In the genomic region with DNA sequence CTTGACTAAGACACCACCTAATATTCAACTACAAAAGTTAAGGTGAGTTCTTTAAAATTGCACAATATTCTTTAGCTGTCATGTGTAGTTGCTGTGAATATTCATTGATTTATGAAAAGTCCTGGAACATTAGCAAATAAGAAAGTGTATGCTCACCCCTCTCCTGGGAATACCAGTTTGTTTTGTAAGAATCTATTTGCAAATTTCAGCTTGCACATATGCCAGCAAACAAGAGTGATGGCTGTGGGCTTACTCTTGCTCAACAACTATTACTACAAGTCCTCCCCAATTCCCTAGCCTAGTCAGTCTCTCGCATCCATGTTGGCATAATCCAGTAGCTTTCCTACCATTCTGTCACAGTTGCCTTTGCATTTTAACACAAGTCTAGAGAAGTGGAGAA, we compare ENCODE assay signal across 35 mouse cellular contexts. TPM values are rescaled to one million over a fixed set of nuclear protein-coding genes. Genes with fewer than 3 reads are reported as not detected.
DNase-seq lines count a peak whose midpoint lies in the region; ATAC-seq and TF ChIP-seq lines count a peak whose summit lies in the region.
"Had no signal": no experiment of that assay in that cellular context is flagged by ENCODE, and none has a peak within 500 bp of the region (broad histone marks: within the 10 kb centered on the region; RNA-seq: fewer than 3 reads in every experiment).

No protein-coding gene starts in this region.

- no peak overlapping the region for H3K4me3 ChIP-seq in liver, adult 2 months (ENCODE audit: insufficient read depth, low read depth, low read length)
- H3K4me3 ChIP-seq in liver, embryonic 12.5 days, result no peak overlapping the region
- H3K4me3 ChIP-seq: embryonic facial prominence, embryonic 10.5 days; embryonic facial prominence, embryonic 13.5 days; erythroblast, embryonic 14.5 days; gastrocnemius, adult 2 months; heart, embryonic 10.5 days; heart, embryonic 13.5 days had no signal

- H3K9ac ChIP-seq in liver, adult 2 months (ENCODE audit: low read depth, low read length), result no peak overlapping the region
- no peak overlapping the region for H3K9ac ChIP-seq in liver, embryonic 12.5 days
- H3K9ac ChIP-seq: embryonic facial prominence, embryonic 13.5 days; forebrain, postnatal 0 days; heart, embryonic 13.5 days; hindbrain, embryonic 14.5 days had no signal

- 22% methylated on average over 1 of the region's 1 CpGs for WGBS in liver, adult 2 months
- WGBS in liver, embryonic 12.5 days (ENCODE audit: insufficient replicate concordance), result 71% methylated on average over 1 of the region's 1 CpGs

- H3K4me2 ChIP-seq in liver, embryonic 12.5 days, result no peak overlapping the region
- H3K4me2 ChIP-seq: embryonic facial prominence, embryonic 13.5 days; heart, embryonic 13.5 days; hindbrain, embryonic 14.5 days had no signal

- DNase-seq in adrenal gland, postnatal 10 days, result peak; percentile 15
- no peak for DNase-seq in adrenal gland, postnatal 25 days
- DNase-seq in liver, adult 2 months (ENCODE audit: extremely low read depth, low read depth, low spot score), result peak; percentile 99
- peak; percentile 86 for DNase-seq in adipocyte (ENCODE audit: low spot score)
- peak; percentile 31 for DNase-seq in gonadal fat pad, adult 2 months (ENCODE audit: low read depth)
- DNase-seq in heart, adult 8-10 months (ENCODE audit: low spot score), result no peak
- no peak for DNase-seq in lung, postnatal 14 days
- DNase-seq: cerebellum, adult 11-12 months; cerebellum, adult 8-10 months; cerebellum, postnatal 10 days; cerebellum, postnatal 36 days; embryo, embryonic 11 days; forebrain, postnatal 0 days; gastrocnemius, adult 2 months; gastrocnemius, postnatal 14 days; heart, adult 18-20 months; heart, postnatal 14 days; heart, postnatal 4 days had no signal

- no peak overlapping the region; the same call in 1 of the 2 replicates for H3K27ac ChIP-seq in liver, adult 2 months (replicated peaks; ENCODE audit: insufficient read depth, low read depth, low read length)
- H3K27ac ChIP-seq in liver, embryonic 12.5 days, result no peak overlapping the region
- H3K27ac ChIP-seq: embryonic facial prominence, embryonic 10.5 days; embryonic facial prominence, embryonic 13.5 days; gastrocnemius, adult 2 months; heart, embryonic 10.5 days; heart, embryonic 13.5 days; hindbrain, embryonic 14.5 days; hindbrain, postnatal 0 days had no signal

- H3K9me3 ChIP-seq in liver, embryonic 12.5 days (replicated peaks), result no peaks in the 10 kb centered on the region
- H3K9me3 ChIP-seq: embryonic facial prominence, embryonic 10.5 days; embryonic facial prominence, embryonic 13.5 days; heart, embryonic 10.5 days had no signal

- TF ChIP-seq POLR2A in liver, adult 2 months (IDR thresholded peaks at IDR 0.05; ENCODE audit: extremely low read depth, insufficient read depth, low read length), result no peak

- peaks cover 8% of the 10 kb centered on the region for H3K4me1 ChIP-seq in liver, adult 2 months (ENCODE audit: control insufficient read depth, insufficient read depth, low read length)
- no peaks in the 10 kb centered on the region for H3K4me1 ChIP-seq in liver, embryonic 12.5 days
- H3K4me1 ChIP-seq: embryonic facial prominence, embryonic 10.5 days; embryonic facial prominence, embryonic 13.5 days; heart, embryonic 10.5 days; heart, embryonic 13.5 days had no signal

- no peaks in the 10 kb centered on the region for H3K36me3 ChIP-seq in liver, adult 2 months (ENCODE audit: control insufficient read depth, insufficient read depth, low read length)
- H3K36me3 ChIP-seq in liver, embryonic 12.5 days, result no peaks in the 10 kb centered on the region
- H3K36me3 ChIP-seq: embryonic facial prominence, embryonic 10.5 days; embryonic facial prominence, embryonic 13.5 days; heart, embryonic 10.5 days; heart, embryonic 13.5 days had no signal

- H3K79me2 ChIP-seq in liver, adult 2 months (ENCODE audit: control insufficient read depth, insufficient read depth, low read length), result peaks cover 4% of the 10 kb centered on the region; the same call in 1 of the 2 replicates

- TF ChIP-seq CTCF in liver, adult 2 months (IDR thresholded peaks at IDR 0.05; ENCODE audit: low read depth, low read length), result no peak

- H3K27me3 ChIP-seq in liver, adult 2 months (ENCODE audit: control insufficient read depth, insufficient read depth, low read length), result no peaks in the 10 kb centered on the region
- H3K27me3 ChIP-seq in liver, embryonic 12.5 days (replicated peaks), result no peaks in the 10 kb centered on the region
- H3K27me3 ChIP-seq: embryonic facial prominence, embryonic 13.5 days; heart, embryonic 13.5 days had no signal

- ATAC-seq in liver, embryonic 12.5 days, result no peak
- ATAC-seq: activated CD4-positive, CD25-positive, alpha-beta regulatory T cell, adult 4 months; CD4-positive, CD25-positive, alpha-beta regulatory T cell, adult 4 months; forebrain, embryonic 14.5 days; forebrain, postnatal 0 days; hindbrain, postnatal 0 days; inflammation-experienced regulatory T-cells, adult 6 months; intestine, embryonic 16.5 days had no signal

RNA-seq across cellular contexts. Expression of a gene that starts 52.5 kb away (rescaled TPM):
- 1 to 10 TPM; 2.2 to 3.8 TPM for total RNA-seq in adrenal gland, postnatal 10 days (2021)
- total RNA-seq in adrenal gland, postnatal 25 days (2021), result not detected in 2 replicates
- total RNA-seq in liver, adult 2 months (2014; rRNA removed), result 8.3 and 11.2 TPM in 2 replicates
- polyA plus RNA-seq in liver, adult 2 months (2012; rRNA removed), result 8.1 and 9.3 TPM in 2 replicates
- polyA plus RNA-seq in liver, embryonic 12.5 days (2016; fragmentation: Nextera tagmentation; extraction: Ambion mirVana), result 39.0 and 41.1 TPM in 2 replicates
- 1.7 and 2.9 TPM in 2 replicates for polyA plus RNA-seq in gonadal fat pad, adult 2 months (2012; rRNA removed)
- total RNA-seq in heart, adult 8-10 months (2022), result not detected
- total RNA-seq: gastrocnemius, postnatal 14 days; heart, adult 18-20 months; heart, postnatal 14 days; heart, postnatal 4 days; hindbrain, postnatal 0 days had no signal
- polyA plus RNA-seq: brain, embryonic 14.5 days; CD4-positive, CD25-positive, alpha-beta regulatory T cell, adult 4 months; forebrain, embryonic 14.5 days; frontal cortex, adult 2 months; heart, embryonic 16.5 days; hindbrain, embryonic 11.5 days; hindbrain, embryonic 14.5 days; inflammation-experienced regulatory T-cells, adult 6 months had no signal

Comparison
In these comparisons a context has a peak if more than half of its experiments do, and no peak if none do; other contexts are left out.
1. DNase-seq: peak in adrenal gland, postnatal 10 days (single experiment), liver, adult 2 months (single experiment), adipocyte (single experiment) and gonadal fat pad, adult 2 months (single experiment); none in adrenal gland, postnatal 25 days (single experiment), heart, adult 8-10 months (single experiment) and lung, postnatal 14 days (single experiment).